ENCODE assay signal across 8 mouse cellular contexts in genomic region chr12:69158765-69159577, GRCm38 (mm10). TPM values are rescaled to one million over a fixed set of nuclear protein-coding genes. Genes with fewer than 3 reads are reported as not detected.
DNase-seq lines count a peak whose midpoint lies in the region; ATAC-seq lines count a peak whose summit lies in the region.
"Not testable (repeated sequence)": the region's sequence is repeated elsewhere in the genome, so short reads cannot be mapped to it uniquely, and the experiment has no call there.

TSS of gene Rps29 (minus strand) at chr12:69159186.

- WGBS in hindbrain, embryonic 14.5 days: under 1% methylated on average over 57 of the region's 68 CpGs

- H3K4me1 ChIP-seq in hindbrain, embryonic 14.5 days (replicated peaks; ENCODE audit: control insufficient read depth, insufficient read depth, low read length): not testable (repeated sequence)

- not testable (repeated sequence) for H3K9me3 ChIP-seq in hindbrain, embryonic 14.5 days (ENCODE audit: control insufficient read depth, low read length)

- H3K36me3 ChIP-seq in hindbrain, embryonic 14.5 days (replicated peaks; ENCODE audit: control insufficient read depth, insufficient read depth): peaks cover 26% of the 10 kb centered on the region

- peak; percentile 100 for DNase-seq in R1 (ENCODE audit: low read depth, low spot score)
- peak; percentile 98 to 99 for DNase-seq in cerebellum, postnatal 25 days
- peak; percentile 97 for DNase-seq in frontal cortex, postnatal 25 days (ENCODE audit: low spot score in 2 of 2)
- peak; percentile 100 for DNase-seq in hindbrain, embryonic 14.5 days (ENCODE audit: low spot score)
- peak; percentile 98 for DNase-seq in layer of hippocampus, postnatal 36 days
- DNase-seq in lung, postnatal 36 days: peak; percentile 99
- peak; percentile 100 for DNase-seq in retina, postnatal 1 day
- peak; percentile 89 to 96 for DNase-seq in urinary bladder, adult 18-20 months (ENCODE audit: low spot score in 2 of 2)

- not testable (repeated sequence) for H3K27me3 ChIP-seq in hindbrain, embryonic 14.5 days (ENCODE audit: control insufficient read depth, insufficient read depth, low read length)

- peak; percentile 99 for ATAC-seq in hindbrain, embryonic 14.5 days (ENCODE audit: low FRiP score)

- H3K4me3 ChIP-seq in hindbrain, embryonic 14.5 days (replicated peaks; ENCODE audit: low read length): peak within 1 kb of the TSS; percentile 86

- peak within 1 kb of the TSS; percentile 97 for H3K27ac ChIP-seq in hindbrain, embryonic 14.5 days

- H3K4me2 ChIP-seq in hindbrain, embryonic 14.5 days (replicated peaks): peak within 1 kb of the TSS; percentile 75

- peak within 1 kb of the TSS; percentile 85 for H3K9ac ChIP-seq in hindbrain, embryonic 14.5 days

RNA-seq across cellular contexts. Expression of gene Rps29, which starts in this region (rescaled TPM):
- 1,041 and 1,286 TPM in 2 replicates for polyA plus RNA-seq in hindbrain, embryonic 14.5 days (2014; fragmentation: Nextera tagmentation; extraction: Ambion mirVana)
- 1,000 to 10,000 TPM; 1,096 to 1,116 TPM for total RNA-seq in layer of hippocampus, postnatal 36 days (2021)

Comparison
In these comparisons a context has a peak if more than half of its experiments do, and no peak if none do; other contexts are left out.
1. Peak in every context shown above with its lines: DNase-seq, ATAC-seq, H3K4me3 ChIP-seq and H3K27ac ChIP-seq.